Mouse (Mus musculus) left cerebral cortex, postnatal 4 days (tissue): Measurements from ENCODE around the gene Btbd16. TPM values are rescaled to one million over a fixed set of nuclear protein-coding genes. Genes with fewer than 3 reads are reported as not detected.

ENCODE experiments used
- DNase-seq: peaks from one replicate; pipeline ENCODE4 v3.0.0-alpha.2; 2022
- intact Hi-C: fragments of 180-260 bp; cut with DNase I; formaldehyde crosslinking; loops from one replicate; pipeline ENCODE4 v1.15.1; 2025
- total RNA-seq, 2 experiments: library from RNA; stranded (reverse); gene quantifications; 2 replicates each; pipeline ENCODE4 v1.2.3; 2021

The Btbd16 gene
- under 1 TPM in 1 of 2 experiments, not detected in 1; 0.34 TPM for total RNA-seq

DNA sequence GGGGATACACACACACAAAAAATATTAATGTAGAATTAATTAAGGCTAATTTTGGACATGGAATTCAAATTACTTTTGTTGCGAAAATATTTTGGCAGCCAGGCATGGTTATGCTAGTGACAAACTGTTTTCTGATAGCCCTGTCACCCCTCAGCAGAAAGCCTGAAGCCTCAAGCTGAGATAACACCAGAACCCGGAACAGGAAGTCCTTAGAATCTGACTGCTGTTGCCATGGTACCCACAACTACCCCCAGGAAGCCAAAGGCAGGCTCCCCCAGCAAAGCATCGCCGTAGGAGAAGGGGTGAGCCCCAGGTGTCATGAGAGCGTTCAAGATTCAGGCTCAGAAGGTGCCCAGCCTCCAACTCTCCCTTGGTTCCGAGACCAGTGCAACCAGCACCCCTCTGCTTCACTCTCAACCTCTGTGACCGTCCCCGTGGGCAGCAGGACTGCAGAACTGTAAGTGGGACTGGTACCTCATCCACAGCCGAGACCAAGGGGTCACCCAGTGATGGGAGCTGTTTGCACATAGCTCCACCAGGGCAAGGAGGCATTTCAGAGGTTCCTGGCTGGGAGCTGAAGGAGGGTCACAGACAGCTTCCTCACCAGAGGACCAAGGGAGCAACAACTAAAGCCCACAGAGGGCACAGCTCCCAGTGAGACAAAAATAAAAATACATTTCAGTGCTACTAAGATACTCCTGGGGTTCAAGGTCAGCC, at the start of gene Btbd16:
Btbd16 (plus strand) TSS at position 156 of the 717 bp plus-strand sequence.
- DNase-seq = no peak
- intact Hi-C loops = loop anchor here (5.0 kb wide), 1 partner anchor 143 kb away; no protein-coding TSS in a partner anchor

DNA sequence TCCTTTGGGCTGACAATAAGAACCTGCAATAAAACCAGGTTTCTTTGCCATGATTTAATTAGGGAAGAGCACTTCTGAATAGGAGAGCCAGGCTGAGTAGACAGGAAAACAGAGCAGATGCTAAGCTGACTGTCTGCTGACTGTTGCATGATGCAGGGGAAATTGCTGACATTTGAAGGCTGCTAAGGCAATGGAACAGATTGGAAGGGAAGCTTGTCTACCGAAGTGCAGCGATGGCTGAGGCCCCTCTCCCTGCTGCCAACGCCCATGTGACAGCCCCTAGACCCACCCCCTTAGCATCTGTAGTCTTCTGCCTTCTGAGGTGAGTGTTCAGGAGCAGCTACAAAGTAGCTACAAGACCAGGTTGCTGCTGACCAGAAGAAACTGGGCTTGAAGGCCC, 47.7 kb upstream of the Btbd16 start:
- DNase-seq = no peak
- intact Hi-C loops = no loop called here

GRCm38 (mm10) chr7:130726724-130727422, 47.0 kb upstream of the Btbd16 start:
- intact Hi-C loops = no loop called here
- DNase-seq = no peak

- DNase-seq = no peak
- intact Hi-C loops = no loop called here
Observed at GRCm38 (mm10) chr7:130727560-130727959, 46.3 kb upstream of the Btbd16 start.

DNA sequence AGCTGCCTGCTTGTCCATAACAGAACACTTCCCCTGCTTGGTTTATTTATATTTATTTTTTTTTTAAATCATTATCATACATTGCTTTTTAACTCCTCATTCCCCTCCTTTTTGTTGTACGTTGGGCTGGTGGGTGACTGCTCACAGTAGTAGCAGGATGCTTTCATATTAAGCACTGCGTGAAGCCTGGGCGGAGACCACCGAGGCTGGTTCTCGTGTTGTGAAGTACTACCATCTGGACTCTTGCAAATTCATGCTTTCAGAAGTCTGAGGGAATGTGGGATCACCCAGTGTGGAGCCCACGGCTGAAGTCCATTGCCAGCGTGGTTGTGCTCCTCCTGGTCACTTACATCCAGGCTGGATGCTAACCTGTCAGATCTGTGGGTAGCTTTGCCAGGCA, 42.1 kb upstream of the Btbd16 start:
- DNase-seq = no peak
- intact Hi-C loops = loop anchor here (5.0 kb wide), 1 partner anchor 39 kb away; no protein-coding TSS in a partner anchor

DNA sequence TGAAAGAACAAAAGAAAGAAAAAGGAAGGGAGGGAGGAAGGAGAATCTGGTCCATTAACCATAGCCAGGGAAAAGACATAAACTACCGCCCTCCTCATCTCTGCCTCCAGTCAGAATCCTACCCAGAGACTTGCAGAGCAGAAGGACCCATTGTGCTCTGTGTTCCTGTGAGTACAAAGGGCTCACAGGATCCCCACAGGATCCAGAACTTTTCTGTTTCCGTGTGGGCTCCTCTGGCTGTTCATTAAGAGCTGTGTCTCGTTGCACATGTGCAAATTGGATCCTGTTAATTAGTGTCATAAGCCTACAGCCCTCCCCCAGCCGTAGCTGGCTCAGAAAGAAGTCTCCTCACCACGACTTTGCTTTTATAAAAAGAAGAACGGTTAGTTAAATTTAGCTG, 41.0 kb upstream of the Btbd16 start:
- no peak for DNase-seq
- intact Hi-C loops = loop anchor here (5.0 kb wide), 1 partner anchor 41 kb away; no protein-coding TSS in a partner anchor

GRCm38 (mm10) chr7:130733423-130733822, 40.4 kb upstream of the Btbd16 start:
- intact Hi-C loops = loop anchor here (5.0 kb wide), 1 partner anchor 41 kb away; no protein-coding TSS in a partner anchor
- no peak for DNase-seq

GRCm38 (mm10) chr7:130734195-130734787, 39.6 kb upstream of the Btbd16 start:
- intact Hi-C loops = loop anchor here (5.0 kb wide), 1 partner anchor 42 kb away; no protein-coding TSS in a partner anchor
- no peak for DNase-seq

DNA sequence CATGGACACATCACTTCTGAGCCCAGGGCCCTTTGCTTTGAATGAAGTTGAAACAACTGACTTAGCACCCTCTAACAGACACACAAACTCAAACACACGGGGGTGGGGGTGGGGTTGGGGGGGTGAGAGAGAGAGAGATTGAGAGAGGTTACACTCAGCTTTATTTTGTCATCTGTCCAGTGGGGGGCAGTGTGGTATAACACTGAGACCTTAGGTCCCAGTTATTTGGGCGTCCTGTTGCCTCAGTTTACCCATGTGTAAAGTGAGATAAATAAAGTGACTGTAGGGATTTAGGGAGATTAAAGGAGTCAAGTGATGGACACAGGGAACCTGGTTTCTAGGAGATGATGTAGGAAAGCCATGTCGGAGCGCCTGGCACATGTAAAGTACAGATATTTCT, 32.8 kb upstream of the Btbd16 start:
- intact Hi-C loops = no loop called here
- DNase-seq = no peak

- intact Hi-C loops = no loop called here
- no peak for DNase-seq
Observed at GRCm38 (mm10) chr7:130743239-130744025, 30.4 kb upstream of the Btbd16 start.

DNA sequence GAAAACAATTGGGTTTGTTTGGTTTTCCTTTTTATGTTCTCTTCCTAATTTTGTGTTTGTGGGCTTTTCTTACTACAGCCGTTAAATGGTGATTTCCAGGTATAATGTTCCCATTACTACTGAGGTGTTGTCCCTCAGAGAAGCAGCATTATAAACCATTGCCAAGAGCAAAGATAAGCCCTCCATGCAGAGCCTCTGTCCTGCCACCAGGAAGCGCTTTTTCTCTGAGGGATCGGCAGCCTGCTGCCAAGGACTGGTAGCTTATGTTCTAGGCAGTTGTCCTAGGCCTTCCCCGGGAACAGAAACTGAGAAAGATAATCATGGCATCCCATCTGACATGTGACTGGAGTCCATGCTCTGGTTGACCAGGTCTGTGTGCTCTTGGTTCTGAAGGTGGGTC, 24.7 kb upstream of the Btbd16 start:
- no peak for DNase-seq

GRCm38 (mm10) chr7:130750752-130751490, 22.9 kb upstream of the Btbd16 start:
- intact Hi-C loops = no loop called here
- peak; percentile 68 for DNase-seq

More for the DNA sequence above, 24.7 kb upstream of the Btbd16 start:
- intact Hi-C loops = no loop called here

GRCm38 (mm10) chr7:130751678-130752077, 22.2 kb upstream of the Btbd16 start:
- DNase-seq = no peak
- intact Hi-C loops = no loop called here

GRCm38 (mm10) chr7:130754790-130755189, 19.1 kb upstream of the Btbd16 start:
- DNase-seq = peak; percentile 59
- intact Hi-C loops = no loop called here

DNA sequence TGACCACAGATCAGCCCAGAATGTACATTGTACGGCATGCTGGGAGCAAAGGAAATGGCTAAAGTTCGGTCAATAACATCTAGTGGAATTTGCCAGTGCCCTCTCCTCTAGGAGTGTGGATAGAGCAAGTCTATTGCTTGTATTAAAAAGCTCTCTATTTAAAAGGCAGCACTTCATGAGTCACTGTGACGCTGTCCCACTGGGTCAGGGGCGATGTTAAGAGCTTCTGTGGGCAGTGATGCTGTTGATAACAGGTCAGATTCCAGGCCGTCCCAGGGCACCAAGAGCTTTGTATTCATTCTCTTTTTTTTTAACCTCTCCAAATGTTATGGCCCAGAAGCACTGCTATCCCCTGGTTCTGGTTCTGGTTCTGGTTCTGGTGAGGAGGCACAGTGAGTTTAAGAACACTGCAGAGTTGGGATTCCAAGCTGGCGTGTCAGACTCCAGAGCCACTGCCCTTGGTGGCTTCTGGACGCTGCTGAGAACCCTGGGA, 17.5 kb upstream of the Btbd16 start:
- intact Hi-C loops = no loop called here
- no peak for DNase-seq

GRCm38 (mm10) chr7:130757326-130757865, 16.5 kb upstream of the Btbd16 start:
- DNase-seq = no peak
- intact Hi-C loops = no loop called here

- intact Hi-C loops = loop anchor here (10.0 kb wide), 1 partner anchor 227 kb away; no protein-coding TSS in a partner anchor
- DNase-seq = peak; percentile 69
Observed at GRCm38 (mm10) chr7:130762071-130762897, 11.6 kb upstream of the Btbd16 start.

GRCm38 (mm10) chr7:130764160-130764559, 9.7 kb upstream of the Btbd16 start:
- intact Hi-C loops = loop anchor here (10.0 kb wide), 1 partner anchor 229 kb away; no protein-coding TSS in a partner anchor

More at GRCm38 (mm10) chr7:130764160-130764559, 9.7 kb upstream of the Btbd16 start:
- no peak for DNase-seq
